ENCODE assay signal across 8 mouse cellular contexts in genomic region chr1:135788708-135789107, GRCm38 (mm10). TPM values are rescaled to one million over a fixed set of nuclear protein-coding genes. Genes with fewer than 3 reads are reported as not detected.
DNase-seq lines count a peak whose midpoint lies in the region; ATAC-seq and TF ChIP-seq lines count a peak whose summit lies in the region.

No protein-coding gene starts in this region.

- 7% methylated on average over 10 of the region's 10 CpGs for WGBS in intestine, postnatal 0 days

- no peak overlapping the region for H3K9ac ChIP-seq in intestine, postnatal 0 days (ENCODE audit: low read depth, low read length)

- H3K9me3 ChIP-seq in intestine, postnatal 0 days (ENCODE audit: control insufficient read depth), result no peaks in the 10 kb centered on the region

- peak; percentile 79 for TF ChIP-seq CTCF in intestine, postnatal 0 days (IDR thresholded peaks at IDR 0.05; ENCODE audit: low read depth)

- DNase-seq in adrenal gland, adult (ENCODE audit: inconsistent age in 2 of 2, low spot score in 1 of 2), result peak; percentile 26 to 69
- DNase-seq in adrenal gland, adult 8-10 months, result no peak
- DNase-seq in right cerebral cortex, postnatal 14 days, result peak; percentile 45
- no peak for DNase-seq in right cerebral cortex, postnatal 36 days (ENCODE audit: low spot score in 2 of 2)
- DNase-seq in lung, postnatal 25 days (ENCODE audit: low spot score), result peak; percentile 48
- no peak for DNase-seq in cerebellum, postnatal 36 days
- DNase-seq in layer of hippocampus, postnatal 14 days (ENCODE audit: low spot score in 2 of 2), result no peak

- no peaks in the 10 kb centered on the region for H3K27me3 ChIP-seq in intestine, postnatal 0 days (replicated peaks; ENCODE audit: control insufficient read depth, insufficient read depth, low read length)

- no peak for ATAC-seq in intestine, postnatal 0 days

- H3K27ac ChIP-seq in intestine, postnatal 0 days (ENCODE audit: low read depth, low read length), result no peak overlapping the region

- H3K4me3 ChIP-seq in intestine, postnatal 0 days (ENCODE audit: low read depth, low read length), result no peak overlapping the region

- peaks cover 17% of the 10 kb centered on the region for H3K4me1 ChIP-seq in intestine, postnatal 0 days (replicated peaks; ENCODE audit: control insufficient read depth, insufficient read depth, low read length)

- peak overlapping the region; percentile 27; the same call in 1 of the 2 replicates for H3K4me2 ChIP-seq in intestine, postnatal 0 days (replicated peaks; ENCODE audit: low read depth)

- no peaks in the 10 kb centered on the region for H3K36me3 ChIP-seq in intestine, postnatal 0 days (ENCODE audit: control insufficient read depth, insufficient read depth)

RNA-seq across cellular contexts. Expression of gene Tnni1, which starts 9.5 kb away (rescaled TPM):
- under 1 TPM in 1 of 4 experiments, not detected in 3; 0.35 TPM for total RNA-seq in adrenal gland, adult 8-10 months (2022)
- polyA plus RNA-seq in intestine, postnatal 0 days (2015; fragmentation: Nextera tagmentation; extraction: Ambion mirVana), result 3.1 and 4.1 TPM in 2 replicates
- total RNA-seq in layer of hippocampus, postnatal 14 days (2021), result 1 to 10 TPM; 3.6 to 4.9 TPM

RNA-seq across cellular contexts. Expression of gene Phlda3, which starts 22.8 kb away (rescaled TPM):
- total RNA-seq in adrenal gland, adult 8-10 months (2022), result 10 to 100 TPM; 33.0 to 80.7 (median 38.4) TPM
- polyA plus RNA-seq in intestine, postnatal 0 days (2015; fragmentation: Nextera tagmentation; extraction: Ambion mirVana), result 22.0 and 22.5 TPM in 2 replicates
- 10 to 100 TPM; 16.6 to 18.2 TPM for total RNA-seq in layer of hippocampus, postnatal 14 days (2021)

RNA-seq across cellular contexts. Expression of gene Lad1, which starts 29.7 kb away (rescaled TPM):
- total RNA-seq in adrenal gland, adult 8-10 months (2022), result under 1 TPM; 0.08 to 0.23 (median 0.18) TPM
- 208 and 224 TPM in 2 replicates for polyA plus RNA-seq in intestine, postnatal 0 days (2015; fragmentation: Nextera tagmentation; extraction: Ambion mirVana)
- total RNA-seq in layer of hippocampus, postnatal 14 days (2021), result 1 to 10 TPM in 1 of 2 experiments, under 1 TPM in 1; 0.53 to 1.3 TPM

RNA-seq across cellular contexts. Expression of gene Tnnt2, which starts 47.4 kb away (rescaled TPM):
- total RNA-seq in adrenal gland, adult 8-10 months (2022), result 1 to 10 TPM; 2.2 to 5.5 (median 2.6) TPM
- polyA plus RNA-seq in intestine, postnatal 0 days (2015; fragmentation: Nextera tagmentation; extraction: Ambion mirVana), result 56.8 and 73.9 TPM in 2 replicates
- total RNA-seq in layer of hippocampus, postnatal 14 days (2021), result 1 to 10 TPM; 1.3 to 1.6 TPM

Comparison
In these comparisons a context has a peak if more than half of its experiments do, and no peak if none do; other contexts are left out.
1. DNase-seq: peak in adrenal gland, adult (2 of 2), right cerebral cortex, postnatal 14 days (single experiment) and lung, postnatal 25 days (single experiment); none in adrenal gland, adult 8-10 months (single experiment), right cerebral cortex, postnatal 36 days (0 of 2), cerebellum, postnatal 36 days (0 of 2) and layer of hippocampus, postnatal 14 days (0 of 2).